In genomic region chr6:112696056-112696950, GRCm38 (mm10) we compare ENCODE assay signal across 8 mouse cellular contexts. TPM values are rescaled to one million over a fixed set of nuclear protein-coding genes. Genes with fewer than 3 reads are reported as not detected.
DNase-seq lines count a peak whose midpoint lies in the region; ATAC-seq lines count a peak whose summit lies in the region.

Gene Rad18 (minus strand): TSS chr6:112696686.

- no peak within 1 kb of the TSS for H3K27ac ChIP-seq in forebrain, embryonic 13.5 days
- peak within 1 kb of the TSS; percentile 80 for H3K27ac ChIP-seq in lung, embryonic 15.5 days

- peak within 1 kb of the TSS; percentile 80 for H3K4me2 ChIP-seq in forebrain, embryonic 13.5 days
- H3K4me2 ChIP-seq in lung, embryonic 15.5 days: peak within 1 kb of the TSS; percentile 72

- intact Hi-C loops in heart, postnatal 14 days (cut with DNase I): loop anchor here (5.0 kb wide), 1 partner anchor 204 kb away; no protein-coding TSS in a partner anchor

- peaks cover 15% of the 10 kb centered on the region for H3K4me1 ChIP-seq in forebrain, embryonic 13.5 days
- peaks cover 10% of the 10 kb centered on the region for H3K4me1 ChIP-seq in lung, embryonic 15.5 days

- H3K9me3 ChIP-seq in forebrain, embryonic 13.5 days (replicated peaks): no peaks in the 10 kb centered on the region
- H3K9me3 ChIP-seq in lung, embryonic 15.5 days: no peaks in the 10 kb centered on the region

- peak; percentile 91 for ATAC-seq in cerebellum, adult (ENCODE audit: insufficient number of reproducible peaks, low FRiP score, low TSS enrichment)
- ATAC-seq in forebrain, embryonic 13.5 days: peak; percentile 96
- ATAC-seq in lung, embryonic 15.5 days (ENCODE audit: borderline replicate concordance, extremely low read depth, low FRiP score, low TSS enrichment): peak; percentile 94

- peak; percentile 97 for DNase-seq in ES-CJ7 (ENCODE audit: low read depth, low spot score)
- DNase-seq in heart, postnatal 14 days: peak; percentile 80 to 89
- peak; percentile 83 to 89 for DNase-seq in layer of hippocampus, adult 18-20 months (ENCODE audit: low spot score in 2 of 2)
- peak; percentile 66 for DNase-seq in ovary, adult 18-20 months (ENCODE audit: low spot score)
- peak; percentile 88 for DNase-seq in thymus, postnatal 0 days (ENCODE audit: low spot score)

- H3K4me3 ChIP-seq in forebrain, embryonic 13.5 days: peak within 1 kb of the TSS; percentile 74
- peak within 1 kb of the TSS; percentile 66 for H3K4me3 ChIP-seq in lung, embryonic 15.5 days

- 0 out of 2 replicates have a peak, but pooled peaks cover 4% of the 10 kb centered on the region for H3K27me3 ChIP-seq in forebrain, embryonic 13.5 days
- H3K27me3 ChIP-seq in lung, embryonic 15.5 days: no peaks in the 10 kb centered on the region

- WGBS in forebrain, embryonic 13.5 days: under 1% methylated on average over 77 of the region's 77 CpGs
- under 1% methylated on average over 77 of the region's 77 CpGs for WGBS in lung, embryonic 15.5 days

- H3K9ac ChIP-seq in forebrain, embryonic 13.5 days: peak within 1 kb of the TSS; percentile 67
- H3K9ac ChIP-seq in lung, embryonic 15.5 days: peak within 1 kb of the TSS; percentile 62

- H3K36me3 ChIP-seq in forebrain, embryonic 13.5 days (ENCODE audit: poor library complexity, severe bottlenecking): no peaks in the 10 kb centered on the region
- H3K36me3 ChIP-seq in lung, embryonic 15.5 days: peaks cover 12% of the 10 kb centered on the region

RNA-seq across cellular contexts. Expression of gene Rad18, which starts in this region (rescaled TPM):
- 33.1 and 37.5 TPM in 2 replicates for polyA plus RNA-seq in forebrain, embryonic 13.5 days (2015; fragmentation: Nextera tagmentation; extraction: Ambion mirVana)
- 1 to 10 TPM; 2.7 to 3.3 TPM for total RNA-seq in heart, postnatal 14 days (2021)
- total RNA-seq in layer of hippocampus, adult 18-20 months (2021): 1 to 10 TPM; 7.3 to 8.4 TPM
- 47.4 and 48.4 TPM in 2 replicates for polyA plus RNA-seq in lung, embryonic 15.5 days (2015; fragmentation: Nextera tagmentation; extraction: Ambion mirVana)
- polyA plus RNA-seq in thymus, postnatal 0 days (2015; fragmentation: Nextera tagmentation; extraction: Ambion mirVana): 35.7 and 41.3 TPM in 2 replicates
